Comparison of ENCODE assay signal across 10 mouse cellular contexts in genomic region chr1:182052973-182053372, GRCm38 (mm10). TPM values are rescaled to one million over a fixed set of nuclear protein-coding genes. Genes with fewer than 3 reads are reported as not detected.
A peak's percentile ranks its signal among the peaks of the same experiment; 100 is the strongest.
DNase-seq lines count a peak whose midpoint lies in the region; ATAC-seq lines count a peak whose summit lies in the region.
"Had no signal": no experiment of that assay in that cellular context is flagged by ENCODE, and none has a peak within 500 bp of the region (broad histone marks: within the 10 kb centered on the region; RNA-seq: fewer than 3 reads in every experiment).

No protein-coding gene starts in this region.

- no peaks in the 10 kb centered on the region for H3K9me3 ChIP-seq in embryonic facial prominence, embryonic 13.5 days
- H3K9me3 ChIP-seq: liver, embryonic 12.5 days had no signal

- H3K4me3 ChIP-seq in embryonic facial prominence, embryonic 13.5 days, result no peak overlapping the region
- H3K4me3 ChIP-seq: liver, embryonic 12.5 days had no signal

- no peaks in the 10 kb centered on the region for H3K36me3 ChIP-seq in embryonic facial prominence, embryonic 13.5 days
- H3K36me3 ChIP-seq: liver, embryonic 12.5 days had no signal

- no peak for ATAC-seq in embryonic facial prominence, embryonic 13.5 days (ENCODE audit: insufficient number of reproducible peaks, insufficient read depth, low FRiP score, low TSS enrichment, low read depth)
- ATAC-seq: liver, embryonic 12.5 days had no signal

- peaks cover 41% of the 10 kb centered on the region for H3K4me1 ChIP-seq in embryonic facial prominence, embryonic 13.5 days
- H3K4me1 ChIP-seq: liver, embryonic 12.5 days had no signal

- intact Hi-C loops in left cerebral cortex, postnatal 4 days (cut with DNase I), result no loop called here
- intact Hi-C loops in left cerebral cortex, postnatal 14 days (cut with DNase I), result no loop called here

- DNase-seq in left cerebral cortex, postnatal 4 days, result peak; percentile 14
- no peak for DNase-seq in left cerebral cortex, postnatal 14 days (ENCODE audit: low spot score in 2 of 2)
- peak; percentile 63 for DNase-seq in embryo, embryonic 10.5 days (ENCODE audit: low spot score)
- DNase-seq in mesoderm, embryonic 11.5 days (ENCODE audit: low read depth, low spot score), result peak; percentile 71
- DNase-seq in right cerebral cortex, postnatal 14 days, result no peak
- no peak for DNase-seq in spleen, postnatal 36 days (ENCODE audit: low spot score in 2 of 2)
- DNase-seq: adrenal gland, postnatal 14 days; heart, adult 18-20 months had no signal

- H3K4me2 ChIP-seq in embryonic facial prominence, embryonic 13.5 days, result peak overlapping the region; percentile 30
- H3K4me2 ChIP-seq: liver, embryonic 12.5 days had no signal

- peak overlapping the region; percentile 72 for H3K27ac ChIP-seq in embryonic facial prominence, embryonic 13.5 days
- H3K27ac ChIP-seq: liver, embryonic 12.5 days had no signal

- H3K27me3 ChIP-seq in embryonic facial prominence, embryonic 13.5 days, result no peaks in the 10 kb centered on the region
- H3K27me3 ChIP-seq: liver, embryonic 12.5 days had no signal

- no peak overlapping the region for H3K9ac ChIP-seq in embryonic facial prominence, embryonic 13.5 days
- H3K9ac ChIP-seq: liver, embryonic 12.5 days had no signal

- WGBS in embryonic facial prominence, embryonic 13.5 days, result 15% methylated on average over 10 of the region's 10 CpGs

RNA-seq across cellular contexts. Expression of gene Enah, which starts 33.2 kb away (rescaled TPM):
- 100 to 1,000 TPM; 177 to 186 TPM for total RNA-seq in left cerebral cortex, postnatal 4 days (2021)
- total RNA-seq in left cerebral cortex, postnatal 14 days (2021), result 100 to 1,000 TPM; 137 to 151 TPM
- 28.0 and 30.8 TPM in 2 replicates for polyA plus RNA-seq in embryonic facial prominence, embryonic 13.5 days (2015; fragmentation: Nextera tagmentation; extraction: Ambion mirVana)

Comparison
In these comparisons a context has a peak if more than half of its experiments do, and no peak if none do; other contexts are left out.
1. DNase-seq: peak in left cerebral cortex, postnatal 4 days (single experiment), embryo, embryonic 10.5 days (single experiment) and mesoderm, embryonic 11.5 days (single experiment); none in left cerebral cortex, postnatal 14 days (0 of 2), right cerebral cortex, postnatal 14 days (single experiment) and spleen, postnatal 36 days (0 of 2).